11 mouse cellular contexts compared by ENCODE assay signal in the genomic region with DNA sequence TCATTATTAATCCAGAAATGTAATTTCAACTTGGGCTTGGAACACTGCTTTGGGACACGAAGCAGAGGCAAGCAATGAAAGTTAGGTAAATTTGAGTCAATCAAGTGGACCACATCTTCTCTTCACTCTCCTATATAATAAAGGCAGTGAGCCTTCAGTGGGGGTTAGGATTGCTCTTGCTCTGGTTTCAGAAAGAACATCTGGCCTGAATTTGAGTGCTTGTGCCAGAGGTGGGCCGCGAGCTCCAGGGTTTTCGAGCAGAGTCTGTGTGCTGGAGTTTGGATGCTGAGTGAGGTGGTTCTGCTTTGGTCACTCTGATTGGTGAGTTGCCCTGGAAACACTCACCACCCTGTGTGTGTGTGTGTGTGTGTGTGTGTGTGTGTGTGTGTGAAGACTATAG.
DNase-seq lines count a peak whose midpoint lies in the region; ATAC-seq and TF ChIP-seq lines count a peak whose summit lies in the region.
"Had no signal": no experiment of that assay in that cellular context is flagged by ENCODE, and none has a peak within 500 bp of the region (broad histone marks: within the 10 kb centered on the region; RNA-seq: fewer than 3 reads in every experiment).

No protein-coding gene starts in this region.

- H3K36me3 ChIP-seq in hindbrain, embryonic 12.5 days = peaks cover 5% of the 10 kb centered on the region; the same call in 1 of the 2 replicates
- no peaks in the 10 kb centered on the region for H3K36me3 ChIP-seq in hindbrain, postnatal 0 days (ENCODE audit: insufficient read depth, low read length)
- H3K36me3 ChIP-seq in embryonic facial prominence, embryonic 14.5 days (ENCODE audit: control insufficient read depth, insufficient read depth, low read length) = peaks cover 37% of the 10 kb centered on the region
- peaks cover 47% of the 10 kb centered on the region for H3K36me3 ChIP-seq in liver, embryonic 12.5 days

- WGBS in hindbrain, embryonic 12.5 days = 69% methylated on average over 4 of the region's 4 CpGs
- 71% methylated on average over 4 of the region's 4 CpGs for WGBS in hindbrain, postnatal 0 days
- 36% methylated on average over 4 of the region's 4 CpGs for WGBS in embryonic facial prominence, embryonic 14.5 days
- 82% methylated on average over 4 of the region's 4 CpGs for WGBS in liver, embryonic 12.5 days (ENCODE audit: insufficient replicate concordance)

- no peaks in the 10 kb centered on the region for H3K27me3 ChIP-seq in hindbrain, embryonic 12.5 days
- no peaks in the 10 kb centered on the region for H3K27me3 ChIP-seq in hindbrain, postnatal 0 days (ENCODE audit: insufficient read depth, low read length)
- no peaks in the 10 kb centered on the region for H3K27me3 ChIP-seq in embryonic facial prominence, embryonic 14.5 days (replicated peaks; ENCODE audit: control insufficient read depth, insufficient read depth, low read length)
- no peaks in the 10 kb centered on the region for H3K27me3 ChIP-seq in liver, embryonic 12.5 days (replicated peaks)
- H3K27me3 ChIP-seq: forebrain, embryonic 12.5 days had no signal

- no peak overlapping the region for H3K4me3 ChIP-seq in hindbrain, embryonic 12.5 days
- H3K4me3 ChIP-seq in hindbrain, postnatal 0 days (ENCODE audit: low read length) = no peak overlapping the region
- H3K4me3 ChIP-seq in embryonic facial prominence, embryonic 14.5 days (ENCODE audit: low read depth, low read length) = no peak overlapping the region
- H3K4me3 ChIP-seq in liver, embryonic 12.5 days = no peak overlapping the region
- H3K4me3 ChIP-seq: forebrain, embryonic 12.5 days; hindbrain, embryonic 10.5 days had no signal

- no peak for TF ChIP-seq CTCF in hindbrain, postnatal 0 days (IDR thresholded peaks at IDR 0.05; ENCODE audit: low read depth)

- no peak overlapping the region for H3K9ac ChIP-seq in hindbrain, embryonic 12.5 days
- H3K9ac ChIP-seq in hindbrain, postnatal 0 days (replicated peaks; ENCODE audit: low read length) = no peak overlapping the region
- no peak overlapping the region for H3K9ac ChIP-seq in embryonic facial prominence, embryonic 14.5 days (ENCODE audit: low read depth, low read length)
- no peak overlapping the region for H3K9ac ChIP-seq in liver, embryonic 12.5 days
- H3K9ac ChIP-seq: forebrain, embryonic 12.5 days had no signal

- DNase-seq in hindbrain, postnatal 0 days (ENCODE audit: low spot score) = no peak
- DNase-seq in NIH3T3 (ENCODE audit: low read depth) = peak; percentile 76
- peak; percentile 88 for DNase-seq in embryonic facial prominence, embryonic 14.5 days (ENCODE audit: low spot score)
- DNase-seq in spleen, adult 12 weeks (ENCODE audit: low spot score) = no peak
- no peak for DNase-seq in urinary bladder, adult 2 months (ENCODE audit: low spot score)
- no peak for DNase-seq in cerebellum, adult 8-10 months
- DNase-seq: cerebellum, adult 9-11 months had no signal

- no peak for ATAC-seq in hindbrain, embryonic 12.5 days (ENCODE audit: low FRiP score)
- no peak for ATAC-seq in hindbrain, postnatal 0 days
- ATAC-seq in embryonic facial prominence, embryonic 14.5 days (ENCODE audit: low read depth) = peak; percentile 64
- ATAC-seq in liver, embryonic 12.5 days = no peak

- H3K4me1 ChIP-seq in hindbrain, embryonic 12.5 days = peaks cover 26% of the 10 kb centered on the region
- peaks cover 9% of the 10 kb centered on the region; the same call in 1 of the 2 replicates for H3K4me1 ChIP-seq in hindbrain, postnatal 0 days (ENCODE audit: insufficient read depth, low read length)
- H3K4me1 ChIP-seq in embryonic facial prominence, embryonic 14.5 days (ENCODE audit: control insufficient read depth, insufficient read depth, low read length) = peaks cover 57% of the 10 kb centered on the region
- peaks cover 55% of the 10 kb centered on the region for H3K4me1 ChIP-seq in liver, embryonic 12.5 days

- H3K4me2 ChIP-seq in hindbrain, embryonic 12.5 days (replicated peaks) = no peak overlapping the region
- H3K4me2 ChIP-seq in hindbrain, postnatal 0 days (ENCODE audit: low read depth, low read length) = no peak overlapping the region
- no peak overlapping the region for H3K4me2 ChIP-seq in embryonic facial prominence, embryonic 14.5 days (ENCODE audit: low read depth, low read length)
- no peak overlapping the region for H3K4me2 ChIP-seq in liver, embryonic 12.5 days
- H3K4me2 ChIP-seq: forebrain, embryonic 12.5 days had no signal

- H3K9me3 ChIP-seq in hindbrain, embryonic 12.5 days (replicated peaks) = no peaks in the 10 kb centered on the region
- no peaks in the 10 kb centered on the region for H3K9me3 ChIP-seq in hindbrain, postnatal 0 days (ENCODE audit: low read length)
- H3K9me3 ChIP-seq in embryonic facial prominence, embryonic 14.5 days (ENCODE audit: control insufficient read depth, low read length) = no peaks in the 10 kb centered on the region
- H3K9me3 ChIP-seq in liver, embryonic 12.5 days (replicated peaks) = no peaks in the 10 kb centered on the region
- H3K9me3 ChIP-seq: forebrain, embryonic 12.5 days; hindbrain, embryonic 10.5 days had no signal

- 0 out of 2 replicates have a peak overlapping the region, but pooled peaks have one; percentile 35 for H3K27ac ChIP-seq in hindbrain, embryonic 12.5 days
- H3K27ac ChIP-seq in hindbrain, postnatal 0 days = no peak overlapping the region
- H3K27ac ChIP-seq in embryonic facial prominence, embryonic 14.5 days (replicated peaks; ENCODE audit: low read depth, low read length) = peak overlapping the region; percentile 75
- 0 out of 2 replicates have a peak overlapping the region, but pooled peaks have one; percentile 55 for H3K27ac ChIP-seq in liver, embryonic 12.5 days
- H3K27ac ChIP-seq: hindbrain, embryonic 10.5 days had no signal

Comparison
In these comparisons a context has a peak if more than half of its experiments do, and no peak if none do; other contexts are left out.
1. DNase-seq: peak in NIH3T3 (single experiment) and embryonic facial prominence, embryonic 14.5 days (single experiment); none in hindbrain, postnatal 0 days (single experiment), spleen, adult 12 weeks (single experiment), urinary bladder, adult 2 months (single experiment) and cerebellum, adult 8-10 months (single experiment).